Mouse (Mus musculus): Measurements from ENCODE around the gene Lingo1. TPM values are rescaled to one million over a fixed set of nuclear protein-coding genes. Genes with fewer than 3 reads are reported as not detected.

The Lingo1 gene
- polyA plus RNA-seq, 1 experiment from 2014 or later: 4.5 TPM

DNA sequence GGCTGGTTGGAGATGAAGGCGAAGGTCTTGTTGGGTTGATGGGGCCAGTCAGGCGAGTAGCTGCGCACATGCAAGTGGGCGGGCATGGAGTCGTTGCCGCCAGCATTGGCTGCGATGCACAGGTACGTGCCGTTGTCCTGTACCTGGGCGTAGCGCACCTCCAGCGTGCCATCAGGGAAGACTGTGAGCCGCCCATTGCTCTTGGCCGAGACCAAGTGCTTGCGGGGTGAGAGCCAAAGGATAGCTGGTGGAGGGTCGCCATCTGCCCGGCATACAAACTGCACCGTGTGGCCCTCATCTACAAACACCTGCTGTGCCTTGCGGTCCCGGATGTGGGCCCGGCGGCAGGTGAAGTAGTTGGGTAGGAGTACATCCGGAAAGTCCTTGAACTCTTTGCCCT, 176.6 kb downstream of the Lingo1 start:
- WGBS: 82% methylated on average over 23 of the region's 23 CpGs
- Histone ChIP-seq H3K9me3 (no peaks in the 10 kb centered on the region), H3K4me3 (no peak overlapping the region), H3K4me2 (no peak overlapping the region), H3K27me3 (peaks cover 41% of the 10 kb centered on the region), H3K9ac (no peak overlapping the region), H3K27ac (no peak overlapping the region), H3K36me3 (peaks cover 11% of the 10 kb centered on the region; the same call in 1 of the 2 replicates), H3K4me1 (peaks cover 13% of the 10 kb centered on the region)
- no peak for ATAC-seq (ENCODE audit: insufficient number of reproducible peaks, low FRiP score, low TSS enrichment, low read depth)

DNA sequence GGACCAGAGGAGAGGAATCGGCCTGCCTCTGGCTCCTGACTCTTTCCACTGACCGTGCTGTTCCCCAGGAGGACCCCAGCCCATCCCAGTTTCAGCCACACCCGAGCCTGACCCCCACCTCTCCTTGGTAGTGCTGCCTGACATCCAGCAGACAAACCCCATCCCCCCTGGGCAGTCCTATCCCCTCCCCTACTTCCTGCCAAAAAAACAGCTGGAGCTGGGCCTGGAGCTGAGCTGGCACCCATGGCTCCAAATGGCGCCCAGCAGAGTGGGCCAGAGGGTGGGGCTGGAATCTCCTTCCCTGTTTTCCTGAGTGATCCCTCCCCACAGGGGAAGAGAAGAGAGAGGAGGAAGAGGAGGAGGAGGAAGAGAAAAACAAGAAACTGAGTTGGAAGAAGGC, 177.6 kb downstream of the Lingo1 start:
- peaks cover 8% of the 10 kb centered on the region; the same call in 1 of the 2 replicates for H3K4me1 ChIP-seq
- no peak overlapping the region for H3K4me3 ChIP-seq
- no peak overlapping the region for H3K4me2 ChIP-seq
- peaks cover 41% of the 10 kb centered on the region for H3K27me3 ChIP-seq
- peaks cover 11% of the 10 kb centered on the region; the same call in 1 of the 2 replicates for H3K36me3 ChIP-seq
- H3K9ac ChIP-seq: no peak overlapping the region
- no peak overlapping the region for H3K27ac ChIP-seq
- WGBS: 80% methylated on average over 4 of the region's 4 CpGs
- no peaks in the 10 kb centered on the region for H3K9me3 ChIP-seq
- no peak for ATAC-seq (ENCODE audit: insufficient number of reproducible peaks, low FRiP score, low TSS enrichment, low read depth)

DNA sequence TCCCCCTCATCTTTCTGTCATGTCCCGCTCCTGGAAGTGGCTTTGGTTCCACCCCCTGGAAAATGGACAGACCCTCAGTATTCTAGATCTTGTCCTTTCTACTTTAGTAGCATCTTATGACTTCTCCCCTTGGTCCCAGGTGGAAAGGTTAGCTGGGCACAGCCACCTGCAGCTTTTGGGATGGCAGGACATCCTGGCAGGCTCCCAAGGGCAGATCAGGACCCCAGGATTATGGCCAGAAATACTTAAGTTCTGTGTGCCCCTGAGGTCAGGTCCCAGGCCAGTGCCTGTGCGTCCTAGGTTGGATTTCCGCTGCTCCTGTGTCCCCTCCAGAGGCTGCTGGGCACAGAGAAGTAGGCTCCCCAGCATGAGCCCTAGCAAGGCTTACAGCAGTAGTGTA, 180.2 kb downstream of the Lingo1 start:
- Histone ChIP-seq H3K4me3 (no peak overlapping the region), H3K27ac (no peak overlapping the region), H3K4me1 (peaks cover 16% of the 10 kb centered on the region), H3K9ac (no peak overlapping the region), H3K9me3 (no peaks in the 10 kb centered on the region), H3K27me3 (peaks cover 20% of the 10 kb centered on the region), H3K36me3 (peaks cover 11% of the 10 kb centered on the region; the same call in 1 of the 2 replicates), H3K4me2 (no peak overlapping the region)
- ATAC-seq (ENCODE audit: insufficient number of reproducible peaks, low FRiP score, low TSS enrichment, low read depth): no peak
- WGBS: 90% methylated on average over 3 of the region's 3 CpGs

DNA sequence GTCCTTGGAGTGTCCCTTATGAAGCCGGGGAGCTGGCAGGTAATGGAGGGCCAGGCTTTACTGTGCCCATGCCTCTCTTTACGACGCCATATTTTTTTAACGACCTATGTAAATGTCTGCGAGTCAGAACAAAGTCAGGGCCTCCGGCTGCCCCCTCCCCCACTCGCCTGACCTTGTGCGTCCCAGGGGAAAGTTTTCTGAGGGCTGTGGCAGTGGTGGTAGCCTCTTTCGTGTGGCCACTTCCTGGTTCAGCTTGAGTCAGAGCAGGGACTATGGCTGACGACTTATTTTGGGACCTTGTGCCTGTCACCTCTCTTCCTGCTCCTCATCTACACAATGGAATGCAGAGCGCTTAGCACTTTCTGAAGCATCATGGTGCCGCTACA, 183.5 kb downstream of the Lingo1 start:
- Histone ChIP-seq H3K27me3 (peaks cover 9% of the 10 kb centered on the region; the same call in 1 of the 2 replicates), H3K4me1 (peaks cover 13% of the 10 kb centered on the region), H3K9me3 (no peaks in the 10 kb centered on the region), H3K27ac (no peak overlapping the region), H3K4me2 (no peak overlapping the region), H3K4me3 (no peak overlapping the region), H3K36me3 (no peaks in the 10 kb centered on the region), H3K9ac (no peak overlapping the region)
- ATAC-seq (ENCODE audit: insufficient number of reproducible peaks, low FRiP score, low TSS enrichment, low read depth): no peak
- 22% methylated on average over 12 of the region's 12 CpGs for WGBS

DNA sequence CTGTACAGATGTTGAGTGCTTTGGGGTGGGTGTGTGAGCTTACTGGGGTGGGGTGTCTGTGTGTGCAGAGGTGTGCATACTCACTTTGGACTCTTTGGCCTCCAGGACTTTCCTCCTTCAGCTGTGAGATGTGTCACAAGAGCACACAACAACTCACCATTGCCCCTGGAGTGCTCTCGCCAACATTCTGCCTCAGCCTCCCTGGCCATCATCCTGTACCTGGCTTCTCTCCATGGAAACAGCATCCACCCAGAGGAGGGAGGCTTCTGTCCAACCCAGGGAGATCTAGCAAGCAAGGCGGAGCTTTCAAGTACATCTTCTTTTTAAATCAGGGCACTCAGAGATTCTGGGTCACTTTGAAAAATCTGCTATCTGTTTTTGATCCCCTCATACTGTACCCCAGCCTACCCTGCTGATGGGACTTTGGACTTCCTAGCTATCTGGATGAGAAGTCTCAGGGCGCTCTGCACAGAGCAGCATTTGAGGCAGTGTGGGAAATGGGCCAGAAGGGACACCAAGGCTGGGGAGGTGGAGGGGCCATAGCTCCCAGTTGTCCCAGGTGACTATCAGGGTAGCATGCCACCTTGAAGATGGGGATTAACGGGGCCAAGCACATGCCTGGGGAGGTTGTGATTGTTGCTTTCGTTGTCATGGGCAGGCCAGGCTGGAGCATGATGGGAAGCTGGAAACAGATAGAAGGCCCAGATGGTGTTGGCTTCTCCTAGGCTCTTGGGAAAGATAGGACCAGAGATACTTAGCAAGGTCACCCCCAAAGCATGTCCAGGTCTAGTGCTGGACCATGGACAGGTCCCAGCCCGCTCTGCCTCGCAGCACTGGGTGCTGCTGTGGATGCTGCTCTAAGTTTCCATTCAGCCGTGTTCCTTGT, 184.1 kb downstream of the Lingo1 start:
- H3K4me3 ChIP-seq: no peak overlapping the region
- H3K36me3 ChIP-seq: no peaks in the 10 kb centered on the region
- no peak overlapping the region for H3K9ac ChIP-seq
- no peak overlapping the region for H3K27ac ChIP-seq
- no peak overlapping the region for H3K4me2 ChIP-seq
- 73% methylated on average over 8 of the region's 8 CpGs for WGBS
- H3K4me1 ChIP-seq: peaks cover 13% of the 10 kb centered on the region
- no peaks in the 10 kb centered on the region for H3K9me3 ChIP-seq
- peaks cover 9% of the 10 kb centered on the region; the same call in 1 of the 2 replicates for H3K27me3 ChIP-seq
- no peak for ATAC-seq (ENCODE audit: insufficient number of reproducible peaks, low FRiP score, low TSS enrichment, low read depth)

DNA sequence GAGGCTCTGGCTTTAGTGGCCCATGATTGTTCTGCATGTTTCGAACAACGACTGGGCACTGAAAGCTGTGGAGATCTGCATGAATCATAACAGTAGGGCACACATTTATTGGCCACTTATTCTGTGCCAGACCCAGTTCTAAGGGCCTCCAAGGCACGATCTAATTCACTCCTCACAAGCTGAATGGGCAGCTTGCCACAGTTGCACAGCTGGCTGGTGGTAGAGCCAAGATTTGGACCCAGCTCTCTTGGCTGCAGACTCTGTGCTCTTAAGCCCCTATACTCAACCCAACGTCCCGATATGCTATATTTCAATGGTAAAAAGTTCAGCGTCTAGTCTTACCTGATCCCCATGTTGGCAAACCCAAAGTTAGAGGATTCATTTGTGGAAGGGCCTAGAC, 185.3 kb downstream of the Lingo1 start:
- Histone ChIP-seq H3K27me3 (peaks cover 9% of the 10 kb centered on the region; the same call in 1 of the 2 replicates), H3K36me3 (no peaks in the 10 kb centered on the region), H3K4me3 (no peak overlapping the region), H3K4me2 (no peak overlapping the region), H3K27ac (no peak overlapping the region), H3K9ac (no peak overlapping the region), H3K9me3 (no peaks in the 10 kb centered on the region), H3K4me1 (peaks cover 13% of the 10 kb centered on the region)
- WGBS: 58% methylated on average over 6 of the region's 6 CpGs
- no peak for ATAC-seq (ENCODE audit: insufficient number of reproducible peaks, low FRiP score, low TSS enrichment, low read depth)

DNA sequence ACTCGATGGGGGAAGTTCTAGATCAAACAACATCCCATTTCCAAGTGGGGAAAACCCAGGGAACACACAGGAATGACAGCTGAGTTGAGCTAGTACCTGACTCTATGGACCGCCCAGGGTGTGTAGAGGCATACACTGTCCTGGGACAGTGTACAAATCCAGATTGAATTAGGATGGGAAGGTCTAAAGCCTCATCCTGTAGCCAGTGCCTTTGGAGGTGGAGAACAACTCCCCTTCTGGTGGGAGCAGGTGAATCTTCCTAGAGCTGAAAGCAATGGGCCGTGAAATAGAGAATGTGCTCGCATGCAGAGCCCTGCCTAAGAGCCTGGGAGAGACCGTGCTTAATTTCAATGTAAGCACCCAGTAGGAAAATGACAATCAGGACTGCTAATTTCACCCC, 185.8 kb downstream of the Lingo1 start:
- no peaks in the 10 kb centered on the region for H3K36me3 ChIP-seq
- H3K9me3 ChIP-seq: no peaks in the 10 kb centered on the region
- no peak overlapping the region for H3K9ac ChIP-seq
- H3K4me2 ChIP-seq: no peak overlapping the region
- WGBS: 76% methylated on average over 5 of the region's 5 CpGs
- H3K4me3 ChIP-seq: no peak overlapping the region
- H3K27ac ChIP-seq: no peak overlapping the region
- H3K27me3 ChIP-seq: peaks cover 9% of the 10 kb centered on the region; the same call in 1 of the 2 replicates
- no peak for ATAC-seq (ENCODE audit: insufficient number of reproducible peaks, low FRiP score, low TSS enrichment, low read depth)
- peaks cover 13% of the 10 kb centered on the region for H3K4me1 ChIP-seq

DNA sequence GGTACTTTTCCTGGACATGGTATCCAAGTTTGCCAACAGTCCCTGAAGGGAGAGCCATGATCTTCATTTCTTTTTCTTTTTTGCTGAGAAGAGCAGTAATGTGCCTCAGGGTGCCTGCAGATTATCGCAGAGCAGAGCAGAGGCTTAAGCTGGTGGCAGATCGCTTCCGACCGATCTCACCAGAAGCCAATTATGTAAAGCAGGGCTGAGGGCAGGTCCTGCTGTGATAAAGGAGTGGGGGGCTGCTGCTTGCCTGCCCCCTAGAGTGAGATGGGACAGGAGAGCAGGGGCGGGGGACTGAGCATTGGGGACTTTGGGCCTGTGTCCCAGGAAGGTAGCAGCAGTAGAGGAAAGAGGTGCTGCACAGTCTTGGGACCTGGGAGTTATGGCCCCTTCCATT, 186.8 kb downstream of the Lingo1 start:
- Histone ChIP-seq H3K4me1 (peaks cover 18% of the 10 kb centered on the region), H3K4me3 (no peak overlapping the region), H3K9me3 (no peaks in the 10 kb centered on the region), H3K36me3 (no peaks in the 10 kb centered on the region), H3K9ac (no peak overlapping the region), H3K4me2 (no peak overlapping the region), H3K27ac (no peak overlapping the region), H3K27me3 (peaks cover 9% of the 10 kb centered on the region; the same call in 1 of the 2 replicates)
- WGBS: 29% methylated on average over 5 of the region's 5 CpGs
- no peak for ATAC-seq (ENCODE audit: insufficient number of reproducible peaks, low FRiP score, low TSS enrichment, low read depth)

DNA sequence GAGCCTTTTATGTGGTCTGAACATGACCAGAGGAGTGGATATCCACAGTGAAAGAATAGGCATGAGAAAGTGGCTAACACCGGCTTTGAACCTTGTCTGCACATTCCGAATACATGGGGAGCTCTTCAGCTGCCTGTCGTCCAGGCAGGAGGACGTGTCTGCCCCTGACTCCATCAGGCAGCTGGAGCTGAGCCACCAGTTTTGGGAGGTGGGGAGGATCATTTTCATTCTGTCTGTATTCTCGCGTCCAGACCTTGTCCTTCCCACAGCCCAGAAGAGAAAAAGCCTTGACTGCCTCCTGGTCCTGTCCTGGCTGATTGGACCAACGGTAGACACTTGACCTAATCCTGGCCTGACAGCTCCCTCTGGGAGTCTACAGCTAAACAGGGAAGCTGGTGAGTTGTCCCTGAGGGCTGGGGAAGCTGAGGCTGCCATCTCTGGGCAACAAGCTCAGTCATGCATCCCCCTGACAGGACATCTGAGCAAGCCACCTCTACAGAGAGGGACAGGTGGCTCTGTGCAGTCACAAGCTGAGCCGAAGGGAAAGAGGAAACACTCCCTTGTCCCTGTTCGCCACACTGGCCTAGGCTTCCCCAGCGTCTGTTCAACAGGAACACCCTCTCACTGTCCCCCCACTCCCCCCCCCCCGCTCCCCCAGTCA, 187.4 kb downstream of the Lingo1 start:
- H3K4me3 ChIP-seq: no peak overlapping the region
- H3K4me1 ChIP-seq: peaks cover 20% of the 10 kb centered on the region
- H3K4me2 ChIP-seq: no peak overlapping the region
- no peaks in the 10 kb centered on the region for H3K9me3 ChIP-seq
- no peak overlapping the region for H3K27ac ChIP-seq
- H3K36me3 ChIP-seq: no peaks in the 10 kb centered on the region
- no peak for ATAC-seq (ENCODE audit: insufficient number of reproducible peaks, low FRiP score, low TSS enrichment, low read depth)
- 25% methylated on average over 11 of the region's 11 CpGs for WGBS
- H3K9ac ChIP-seq: no peak overlapping the region
- peaks cover 9% of the 10 kb centered on the region; the same call in 1 of the 2 replicates for H3K27me3 ChIP-seq

DNA sequence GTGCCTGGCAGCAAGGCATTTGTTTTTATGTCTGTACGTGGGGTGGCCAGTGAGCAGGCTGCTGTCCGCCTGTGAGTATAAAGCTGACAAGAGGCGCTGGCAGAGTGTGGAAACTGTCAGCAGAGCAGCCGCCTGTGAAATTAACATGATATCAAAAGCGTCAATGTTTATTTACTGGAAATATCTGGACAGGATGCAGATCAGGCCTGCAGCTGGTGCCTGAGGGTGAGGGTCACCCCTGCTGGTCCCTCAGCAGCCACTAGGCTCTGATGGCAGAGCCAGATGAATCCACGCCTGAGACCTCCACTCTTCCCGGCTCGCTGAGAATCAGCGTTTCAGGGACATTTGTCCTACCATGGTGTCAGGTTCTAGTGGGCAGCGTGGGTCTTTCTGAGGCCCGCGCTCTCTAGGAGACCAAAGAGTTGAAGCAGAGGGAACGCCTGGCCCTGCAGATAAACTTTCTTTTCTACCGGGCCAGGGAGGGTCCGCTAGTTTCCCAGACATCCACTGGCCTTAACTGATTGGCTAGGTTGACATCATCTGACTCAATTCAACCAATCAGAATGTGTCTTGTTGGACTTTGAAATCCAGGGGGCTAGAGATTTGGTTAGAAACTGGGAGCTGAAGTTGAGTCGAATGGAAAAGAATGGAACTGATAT, 190.1 kb downstream of the Lingo1 start:
- Histone ChIP-seq H3K9me3 (no peaks in the 10 kb centered on the region), H3K27ac (no peak overlapping the region), H3K4me2 (no peak overlapping the region), H3K27me3 (peaks cover 9% of the 10 kb centered on the region; the same call in 1 of the 2 replicates), H3K36me3 (no peaks in the 10 kb centered on the region), H3K9ac (no peak overlapping the region), H3K4me3 (no peak overlapping the region), H3K4me1 (peaks cover 9% of the 10 kb centered on the region)
- ATAC-seq (ENCODE audit: insufficient number of reproducible peaks, low FRiP score, low TSS enrichment, low read depth): no peak
- 69% methylated on average over 16 of the region's 16 CpGs for WGBS

DNA sequence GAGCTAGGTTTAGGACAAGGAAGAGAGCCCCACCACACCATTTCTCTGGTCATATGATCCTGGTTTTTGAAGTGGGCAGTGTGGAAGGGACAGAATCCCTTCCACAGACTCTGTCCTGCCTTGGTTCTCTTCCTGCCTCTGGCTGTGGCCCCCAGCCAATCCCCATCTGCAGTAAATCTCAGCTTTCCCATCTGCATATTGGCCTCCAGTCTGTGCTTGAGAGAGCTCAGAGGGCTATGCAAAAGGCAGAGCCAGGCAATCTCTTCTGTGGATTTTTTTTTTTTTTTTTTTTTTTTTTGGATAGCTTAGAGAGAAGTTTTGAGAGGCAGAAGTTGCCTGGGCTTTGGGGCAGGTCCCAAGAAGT, 190.8 kb downstream of the Lingo1 start:
- no peaks in the 10 kb centered on the region for H3K9me3 ChIP-seq
- H3K4me1 ChIP-seq: peaks cover 14% of the 10 kb centered on the region
- H3K27me3 ChIP-seq: peaks cover 14% of the 10 kb centered on the region
- no peak overlapping the region for H3K4me2 ChIP-seq
- H3K36me3 ChIP-seq: no peaks in the 10 kb centered on the region
- H3K27ac ChIP-seq: no peak overlapping the region
- no peak overlapping the region for H3K4me3 ChIP-seq
- H3K9ac ChIP-seq: no peak overlapping the region
- no peak for ATAC-seq (ENCODE audit: insufficient number of reproducible peaks, low FRiP score, low TSS enrichment, low read depth)

All from limb, embryonic 15.5 days (tissue).